Mouse (Mus musculus): Measurements from ENCODE around the gene Kdm6b. TPM values are rescaled to one million over a fixed set of nuclear protein-coding genes. Genes with fewer than 3 reads are reported as not detected.

Kdm6b gene
- total and polyA plus RNA-seq, 3 experiments = 4.8 to 145 (median 111) TPM

DNA sequence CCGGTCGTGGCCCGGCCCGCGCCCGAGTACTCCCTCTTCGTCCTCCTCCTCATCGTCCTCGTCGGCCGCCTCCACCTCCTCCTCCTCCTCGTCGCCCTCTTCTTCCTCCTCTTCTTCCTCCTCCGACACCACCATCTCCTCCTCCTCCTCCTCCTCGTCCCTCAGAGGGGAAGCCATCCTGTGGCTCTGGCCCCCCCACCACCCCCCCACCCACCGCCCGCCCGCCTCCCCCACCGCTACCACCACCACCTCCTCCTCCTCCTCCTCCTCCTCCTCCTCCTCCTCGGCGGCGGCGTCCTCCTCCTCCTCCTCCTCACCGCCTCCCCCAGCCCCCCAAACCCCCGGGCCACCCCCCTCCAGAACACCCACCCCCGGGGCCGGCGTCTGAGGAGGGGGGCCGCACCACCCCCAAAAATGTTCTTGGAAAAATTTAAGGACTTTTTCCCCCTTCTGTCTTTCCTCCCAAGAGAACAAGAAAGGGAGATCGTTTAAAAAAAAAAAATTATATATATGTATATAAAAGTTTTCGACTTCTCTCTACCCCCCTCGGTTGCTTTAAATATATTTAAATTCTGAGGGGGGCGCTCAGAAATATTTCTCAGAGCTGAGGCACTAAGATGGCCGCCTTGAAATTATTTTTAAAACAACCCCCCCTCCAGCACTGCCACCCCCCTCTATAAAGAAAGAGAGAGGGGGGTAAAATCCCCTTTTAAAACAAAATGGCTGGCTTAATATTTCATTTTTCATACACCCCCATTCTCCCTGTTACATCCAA lies 44.1 kb downstream of the Kdm6b start, which contains the start of gene Chd3:
Gene Chd3 (minus strand): TSS at position 192 of the 775 bp plus-strand sequence.
- Histone ChIP-seq H3K9me3 (replicated peaks) (no peaks in the 10 kb centered on the region), H3K27me3 (ENCODE audit: insufficient read depth, low read length) (no peaks in the 10 kb centered on the region), H3K4me1 (ENCODE audit: insufficient read depth, low read depth, low read length) (peaks cover 77% of the 10 kb centered on the region), H3K36me3 (replicated peaks) (peaks cover 26% of the 10 kb centered on the region), H3K4me3 (ENCODE audit: low read depth, low read length) (peak within 1 kb of the TSS; percentile 84)
- no peak for ATAC-seq (ENCODE audit: extremely low read depth, insufficient number of reproducible peaks, low FRiP score, poor library complexity, severe bottlenecking)
- peak; percentile 25 for DNase-seq (ENCODE audit: low spot score)
- no peak for TF ChIP-seq GATA2 (IDR thresholded peaks at IDR 0.05; ENCODE audit: borderline replicate concordance, low read depth, low read length)
- TF ChIP-seq GATA1 (IDR thresholded peaks at IDR 0.05; ENCODE audit: borderline replicate concordance, low read length) = no peak
- no peak for TF ChIP-seq POLR2AphosphoS5 (IDR thresholded peaks at IDR 0.05; ENCODE audit: insufficient replicate concordance, low read depth, low read length)
- no peak for TF ChIP-seq CTCF (IDR thresholded peaks at IDR 0.05; ENCODE audit: low read depth, low read length)
- TF ChIP-seq TAL1 (conservative IDR thresholded peaks at IDR 0.05; ENCODE audit: low read depth, low read length) = no peak

- peaks cover 35% of the 10 kb centered on the region for H3K36me3 ChIP-seq (replicated peaks)
- no peak for TF ChIP-seq GATA2 (IDR thresholded peaks at IDR 0.05; ENCODE audit: borderline replicate concordance, low read depth, low read length)
- no peak for TF ChIP-seq POLR2AphosphoS5 (IDR thresholded peaks at IDR 0.05; ENCODE audit: insufficient replicate concordance, low read depth, low read length)
- no peak for TF ChIP-seq TAL1 (conservative IDR thresholded peaks at IDR 0.05; ENCODE audit: low read depth, low read length)
- no peak for TF ChIP-seq CTCF (IDR thresholded peaks at IDR 0.05; ENCODE audit: low read depth, low read length)
- no peak for TF ChIP-seq GATA1 (IDR thresholded peaks at IDR 0.05; ENCODE audit: borderline replicate concordance, low read length)
- ATAC-seq (ENCODE audit: extremely low read depth, insufficient number of reproducible peaks, low FRiP score, poor library complexity, severe bottlenecking) = no peak
- no peaks in the 10 kb centered on the region for H3K27me3 ChIP-seq (ENCODE audit: insufficient read depth, low read length)
- H3K9me3 ChIP-seq (replicated peaks) = no peaks in the 10 kb centered on the region
- DNase-seq (ENCODE audit: low spot score) = peak; percentile 52
- H3K4me3 ChIP-seq (ENCODE audit: low read depth, low read length) = peak overlapping the region; percentile 84
- peaks cover 71% of the 10 kb centered on the region for H3K4me1 ChIP-seq (ENCODE audit: insufficient read depth, low read depth, low read length)
Observed at GRCm38 (mm10) chr11:69368356-69369214, 44.9 kb downstream of the Kdm6b start.

DNA sequence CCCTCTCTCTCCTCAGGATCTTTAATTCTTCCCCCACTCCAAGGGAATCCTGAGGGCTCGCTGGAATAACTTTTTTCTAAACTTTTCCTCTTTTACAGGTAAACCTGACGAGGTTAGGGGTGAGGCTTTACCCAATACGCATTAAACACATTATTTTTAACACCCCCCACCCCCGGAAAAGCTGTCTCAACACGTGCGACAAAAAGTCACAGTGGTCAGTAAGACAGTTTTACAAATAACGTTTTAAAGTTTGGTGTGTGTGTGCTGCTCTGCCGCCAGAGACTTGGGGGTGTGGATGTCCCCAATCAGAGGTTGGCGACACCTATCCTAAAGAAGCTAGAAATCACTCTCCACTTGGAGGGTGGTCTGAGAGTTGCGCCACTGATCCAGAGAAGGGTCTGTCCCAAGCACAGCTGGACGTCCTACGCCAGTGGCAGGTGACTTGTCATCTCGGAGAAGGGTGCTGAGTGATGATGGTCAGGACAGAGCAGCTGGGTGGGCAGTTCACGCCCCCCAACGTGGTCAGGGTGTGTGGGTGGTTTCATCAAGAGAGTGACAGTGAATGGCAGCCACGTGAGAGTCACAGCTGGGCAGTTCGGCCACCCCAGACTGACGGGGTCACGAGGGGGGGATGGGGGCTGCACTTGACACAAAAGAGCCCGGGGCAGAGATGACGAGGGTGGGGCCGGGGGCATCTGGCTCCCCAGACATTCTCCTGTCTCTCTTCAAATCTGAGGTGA lies 45.7 kb downstream of the Kdm6b start:
- TF ChIP-seq TAL1 (conservative IDR thresholded peaks at IDR 0.05; ENCODE audit: low read depth, low read length) (no peak), POLR2AphosphoS5 (IDR thresholded peaks at IDR 0.05; ENCODE audit: insufficient replicate concordance, low read depth, low read length) (no peak), CTCF (IDR thresholded peaks at IDR 0.05; ENCODE audit: low read depth, low read length) (no peak), GATA1 (IDR thresholded peaks at IDR 0.05; ENCODE audit: borderline replicate concordance, low read length) (no peak), GATA2 (IDR thresholded peaks at IDR 0.05; ENCODE audit: borderline replicate concordance, low read depth, low read length) (no peak)
- peak; percentile 12 for DNase-seq (ENCODE audit: low spot score)
- Histone ChIP-seq H3K9me3 (replicated peaks) (no peaks in the 10 kb centered on the region), H3K4me1 (ENCODE audit: insufficient read depth, low read depth, low read length) (peaks cover 63% of the 10 kb centered on the region), H3K36me3 (replicated peaks) (peaks cover 43% of the 10 kb centered on the region), H3K4me3 (ENCODE audit: low read depth, low read length) (peak overlapping the region; percentile 84), H3K27me3 (ENCODE audit: insufficient read depth, low read length) (no peaks in the 10 kb centered on the region)
- no peak for ATAC-seq (ENCODE audit: extremely low read depth, insufficient number of reproducible peaks, low FRiP score, poor library complexity, severe bottlenecking)

DNA sequence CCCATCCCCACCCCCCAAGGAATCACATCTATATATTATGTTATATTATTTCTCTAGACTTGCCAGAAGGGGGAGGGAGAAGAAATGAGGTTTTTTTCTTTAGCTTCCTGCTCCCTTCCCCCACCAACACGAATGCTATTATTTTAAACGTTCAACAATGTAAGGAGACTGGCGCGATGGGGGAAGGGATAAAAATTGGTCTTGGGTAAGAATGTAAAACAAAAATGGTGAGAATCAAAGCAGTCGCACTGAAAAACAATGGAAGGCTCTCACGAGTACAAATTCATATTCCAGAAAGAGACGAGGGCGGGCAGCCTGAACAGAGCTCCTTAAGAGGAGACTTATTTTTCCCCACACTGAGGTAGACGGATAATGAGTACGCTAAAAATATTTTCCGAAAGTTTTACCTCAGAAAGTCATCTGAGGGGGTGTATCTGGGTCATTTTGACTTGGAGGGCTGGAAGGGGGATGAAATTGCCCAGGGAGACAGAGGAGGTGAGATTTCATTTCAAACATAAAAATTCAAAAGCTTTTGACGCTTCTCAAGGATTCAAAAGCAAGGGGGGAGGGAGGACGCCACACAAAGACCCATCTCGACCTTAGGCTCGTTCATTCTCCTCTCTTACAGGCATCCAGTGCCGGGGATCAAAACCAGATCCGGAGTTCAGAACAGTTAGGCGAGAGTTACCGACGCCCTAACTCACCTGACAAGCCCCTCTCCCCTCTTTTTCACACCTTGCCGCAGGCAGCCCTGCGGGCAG lies 46.4 kb downstream of the Kdm6b start:
- peak; percentile 15 for DNase-seq (ENCODE audit: low spot score)
- no peak for ATAC-seq (ENCODE audit: extremely low read depth, insufficient number of reproducible peaks, low FRiP score, poor library complexity, severe bottlenecking)
- H3K4me1 ChIP-seq (ENCODE audit: insufficient read depth, low read depth, low read length) = peaks cover 55% of the 10 kb centered on the region
- no peak for TF ChIP-seq CTCF (IDR thresholded peaks at IDR 0.05; ENCODE audit: low read depth, low read length)
- TF ChIP-seq GATA1 (IDR thresholded peaks at IDR 0.05; ENCODE audit: borderline replicate concordance, low read length) = no peak
- TF ChIP-seq TAL1 (conservative IDR thresholded peaks at IDR 0.05; ENCODE audit: low read depth, low read length) = no peak
- TF ChIP-seq POLR2AphosphoS5 (IDR thresholded peaks at IDR 0.05; ENCODE audit: insufficient replicate concordance, low read depth, low read length) = no peak
- no peaks in the 10 kb centered on the region for H3K9me3 ChIP-seq (replicated peaks)
- no peaks in the 10 kb centered on the region for H3K27me3 ChIP-seq (ENCODE audit: insufficient read depth, low read length)
- peak overlapping the region; percentile 84 for H3K4me3 ChIP-seq (ENCODE audit: low read depth, low read length)
- H3K36me3 ChIP-seq (replicated peaks) = peaks cover 49% of the 10 kb centered on the region

DNA sequence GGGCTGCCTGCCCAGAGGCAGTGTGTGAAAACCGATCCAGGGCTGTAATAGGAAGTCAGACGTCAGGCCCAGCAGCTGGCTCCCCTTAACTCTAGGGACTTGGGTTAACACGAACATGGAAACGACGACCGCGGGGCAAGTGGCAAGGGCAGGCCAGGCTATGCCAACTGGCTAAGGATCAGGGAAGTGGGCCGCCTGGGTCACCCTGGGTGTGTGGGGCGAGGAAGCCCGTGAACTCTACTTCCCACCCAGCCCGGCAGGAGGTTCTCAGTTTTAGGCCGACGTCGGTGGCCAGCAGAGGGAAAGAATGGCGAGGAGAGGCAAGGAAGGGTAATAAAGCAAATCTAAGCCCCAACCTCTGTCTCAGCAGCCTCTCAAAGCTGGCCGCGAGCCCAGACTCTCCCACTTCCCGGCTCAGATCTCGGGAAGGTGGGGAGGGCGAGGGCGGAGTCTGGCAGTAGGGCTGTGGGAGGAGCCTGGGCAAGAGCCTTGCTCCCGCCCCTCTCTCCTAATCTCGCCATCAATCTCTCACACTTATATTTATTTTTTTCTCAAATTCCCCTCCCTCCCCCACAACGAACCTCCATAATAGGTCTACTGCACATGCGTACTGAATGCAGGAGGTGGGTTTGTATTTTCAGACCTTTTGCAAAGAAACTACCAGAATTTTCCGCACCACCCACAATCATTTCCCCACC lies 47.2 kb downstream of the Kdm6b start:
- no peak for TF ChIP-seq GATA1 (IDR thresholded peaks at IDR 0.05; ENCODE audit: borderline replicate concordance, low read length)
- no peak for TF ChIP-seq TAL1 (conservative IDR thresholded peaks at IDR 0.05; ENCODE audit: low read depth, low read length)
- TF ChIP-seq GATA2 (IDR thresholded peaks at IDR 0.05; ENCODE audit: borderline replicate concordance, low read depth, low read length) = no peak
- TF ChIP-seq POLR2AphosphoS5 (IDR thresholded peaks at IDR 0.05; ENCODE audit: insufficient replicate concordance, low read depth, low read length) = no peak
- TF ChIP-seq CTCF (IDR thresholded peaks at IDR 0.05; ENCODE audit: low read depth, low read length) = no peak
- H3K9me3 ChIP-seq (replicated peaks) = no peaks in the 10 kb centered on the region
- DNase-seq (ENCODE audit: low spot score) (peak; percentile 88), ATAC-seq (ENCODE audit: extremely low read depth, insufficient number of reproducible peaks, low FRiP score, poor library complexity, severe bottlenecking) (peak; percentile 80)
- H3K36me3 ChIP-seq (replicated peaks) = peaks cover 49% of the 10 kb centered on the region
- H3K4me1 ChIP-seq (ENCODE audit: insufficient read depth, low read depth, low read length) = peaks cover 48% of the 10 kb centered on the region
- H3K4me3 ChIP-seq (ENCODE audit: low read depth, low read length) = peak overlapping the region; percentile 70
- no peaks in the 10 kb centered on the region for H3K27me3 ChIP-seq (ENCODE audit: insufficient read depth, low read length)
